Mouse (Mus musculus) thymus, adult 2 months (tissue): Measurements from ENCODE around the gene Akap2.

ENCODE experiments used
- CTCF ChIP-seq: fragments of 200-500 bp; IDR thresholded peaks from 2 replicates; pipeline ENCODE4 v1.5.1; 2012; ENCODE audit warnings: mild to moderate bottlenecking, control low read depth, low read length, moderate library complexity, borderline replicate concordance; ENCODE audit not compliant: control insufficient read depth, poor library complexity, insufficient read depth; ENCODE audit errors: extremely low read depth
- POLR2A ChIP-seq: fragments of 200-500 bp; IDR thresholded peaks from 2 replicates; pipeline ENCODE4 v1.6.1; 2012; ENCODE audit warnings: mild to moderate bottlenecking, low read length, control low read depth, moderate library complexity; ENCODE audit not compliant: control insufficient read depth, poor library complexity, insufficient read depth; ENCODE audit errors: extremely low read depth

- no peak for TF ChIP-seq POLR2A
- TF ChIP-seq CTCF, result no peak
These were observed 197.9 kb downstream of the Akap2 start for GRCm38 (mm10) chr4:57915216-57915965.
